Mouse (Mus musculus) telencephalon, adult 2 months (tissue): ENCODE measurements around the gene Wasf2.
A peak's percentile ranks its signal among the peaks of the same experiment; 100 is the strongest.
"Not testable (repeated sequence)": the region's sequence is repeated elsewhere in the genome, so short reads cannot be mapped to it uniquely, and the experiment has no call there.

Source experiments
- DNase-seq: peaks from one replicate; pipeline ENCODE4 v3.0.0-alpha.2; 2011; ENCODE audit warnings: low read depth, low spot score

Wasf2 gene

DNA sequence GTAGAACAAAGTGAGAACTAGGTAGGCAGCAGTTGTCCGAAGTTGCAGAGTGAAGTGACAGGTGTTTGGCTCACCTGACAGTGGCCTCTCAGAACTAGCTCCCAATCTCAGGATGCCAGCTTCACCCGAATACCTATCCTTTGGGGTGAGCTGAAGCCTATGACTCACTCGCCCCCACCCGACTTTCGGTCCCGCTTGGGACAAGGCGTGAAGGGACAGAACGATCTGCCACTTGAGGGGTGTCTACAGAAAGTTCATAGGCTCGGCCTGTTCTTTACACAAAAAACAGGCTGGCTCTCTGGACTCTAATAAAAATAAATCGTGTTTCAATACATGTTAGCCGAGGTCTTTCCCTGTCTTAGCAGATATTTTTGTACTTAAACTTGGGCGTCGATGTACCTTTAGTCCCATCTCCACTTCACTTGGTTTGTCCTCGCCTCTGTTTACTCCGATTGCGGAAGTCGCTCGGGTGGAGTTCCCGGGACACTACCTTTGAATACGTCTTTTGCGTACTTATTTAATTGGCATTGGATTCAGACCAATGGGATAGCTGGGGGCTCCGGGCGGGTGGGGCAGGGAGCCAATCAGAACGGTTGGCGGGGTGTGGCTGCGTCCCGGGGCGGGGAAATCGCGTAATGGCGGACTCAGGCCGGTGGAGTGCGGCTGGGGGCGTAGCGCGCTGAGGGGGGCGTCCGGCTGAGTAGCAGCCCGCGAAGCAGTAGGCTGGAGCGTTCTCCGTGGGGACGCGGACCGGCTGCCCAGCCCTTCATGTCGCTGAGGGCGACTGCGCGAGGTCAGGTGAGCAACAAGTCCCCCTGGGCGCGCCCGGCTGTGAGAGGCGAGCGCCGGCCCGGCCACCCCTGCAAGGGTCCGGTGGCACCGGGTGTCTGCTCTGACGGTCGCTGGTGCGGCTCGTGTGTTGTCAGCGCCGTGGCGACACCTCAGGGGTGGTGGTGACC is at the start of gene Wasf2:
TSS of gene Wasf2 (plus strand) at position 575 of the 959 bp plus-strand sequence.
- DNase-seq, result peak; percentile 92

DNA sequence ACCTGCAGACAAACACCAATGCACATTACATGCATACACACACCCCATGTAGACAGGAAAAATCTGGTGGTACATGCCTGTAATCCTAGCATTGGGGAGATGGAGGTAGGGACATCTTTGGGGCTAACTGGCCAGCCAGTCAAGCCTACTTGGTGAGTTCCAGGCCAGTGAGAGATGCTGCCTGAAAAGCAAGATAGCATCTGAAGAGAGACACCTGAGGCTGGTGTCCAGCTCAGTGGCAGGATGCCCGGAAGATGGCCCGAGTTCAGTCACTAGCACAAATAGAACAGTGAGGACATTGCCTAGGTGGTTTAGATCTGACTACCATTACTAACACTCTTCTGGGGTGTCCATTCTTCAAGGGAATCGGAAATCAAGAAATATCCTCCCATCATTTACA is 49.4 kb upstream of the Wasf2 start:
- no peak for DNase-seq

DNA sequence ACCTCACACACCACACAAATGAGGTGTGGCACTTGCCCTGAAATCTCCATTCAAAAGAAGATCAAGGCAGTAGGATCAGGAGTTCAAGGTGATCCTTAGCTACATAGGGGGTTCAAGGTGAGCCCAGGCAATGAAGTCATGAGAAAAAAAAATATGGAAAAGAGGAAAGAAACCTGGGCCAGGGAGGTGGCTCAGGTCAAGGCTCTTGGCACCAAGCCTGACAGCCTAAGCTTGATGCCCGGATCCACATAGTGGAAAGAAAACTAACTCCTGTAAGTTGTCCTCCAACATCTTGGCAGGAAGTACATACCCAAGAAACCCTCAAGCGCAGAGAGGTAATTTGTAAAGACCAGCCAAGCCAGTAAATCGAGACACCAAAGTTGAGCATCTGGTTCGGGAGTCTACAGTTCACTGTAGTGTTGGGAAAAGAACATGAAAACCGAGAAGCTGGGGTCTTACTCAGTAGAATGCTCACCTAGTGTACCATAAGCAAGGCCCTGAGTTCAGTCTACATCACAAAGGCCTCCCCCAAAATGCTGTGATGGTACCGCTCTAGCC is 48.0 kb upstream of the Wasf2 start:
- no peak for DNase-seq

DNA sequence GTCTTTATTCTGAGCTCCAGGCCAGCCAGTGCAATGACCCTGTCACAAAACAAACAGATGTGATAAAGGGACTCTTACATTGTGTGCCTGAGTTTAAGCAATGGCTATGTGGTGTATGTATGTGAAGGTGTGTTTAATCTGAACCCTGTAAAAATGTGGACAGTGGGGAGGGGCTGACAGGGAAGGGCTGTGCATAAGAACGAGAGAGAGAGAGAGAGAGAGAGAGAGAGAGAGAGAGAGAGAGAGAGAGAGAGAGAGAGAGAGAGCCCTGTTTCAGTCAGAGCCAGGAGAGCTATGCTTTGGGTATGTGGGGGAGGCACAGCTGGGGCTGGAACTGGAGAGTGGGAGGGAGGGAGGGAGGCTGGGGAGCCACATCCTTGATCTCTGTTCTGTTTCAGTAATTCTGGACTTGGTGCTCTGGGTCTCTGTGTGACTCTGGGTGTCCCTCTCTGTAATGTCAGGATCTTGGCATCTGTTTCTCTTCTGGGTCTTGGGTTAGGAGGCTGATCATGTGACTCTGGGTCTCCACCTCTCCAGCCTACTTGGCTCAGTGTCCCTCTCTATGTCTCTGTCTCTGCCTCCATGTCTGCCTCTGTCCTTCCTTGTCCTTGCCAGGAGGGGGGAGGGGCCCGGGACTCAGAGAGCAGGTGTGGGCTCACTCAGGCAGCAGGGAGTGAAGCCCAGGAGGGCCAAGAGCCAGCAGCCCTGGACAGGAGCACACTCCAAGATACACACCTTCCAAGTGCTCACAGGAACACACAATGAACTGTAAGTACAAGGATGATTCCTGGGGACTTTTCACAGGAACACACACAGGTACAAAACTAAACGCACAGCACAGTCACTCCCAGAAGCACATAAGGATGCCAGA is 46.1 kb upstream of the Wasf2 start:
- no peak for DNase-seq

DNA sequence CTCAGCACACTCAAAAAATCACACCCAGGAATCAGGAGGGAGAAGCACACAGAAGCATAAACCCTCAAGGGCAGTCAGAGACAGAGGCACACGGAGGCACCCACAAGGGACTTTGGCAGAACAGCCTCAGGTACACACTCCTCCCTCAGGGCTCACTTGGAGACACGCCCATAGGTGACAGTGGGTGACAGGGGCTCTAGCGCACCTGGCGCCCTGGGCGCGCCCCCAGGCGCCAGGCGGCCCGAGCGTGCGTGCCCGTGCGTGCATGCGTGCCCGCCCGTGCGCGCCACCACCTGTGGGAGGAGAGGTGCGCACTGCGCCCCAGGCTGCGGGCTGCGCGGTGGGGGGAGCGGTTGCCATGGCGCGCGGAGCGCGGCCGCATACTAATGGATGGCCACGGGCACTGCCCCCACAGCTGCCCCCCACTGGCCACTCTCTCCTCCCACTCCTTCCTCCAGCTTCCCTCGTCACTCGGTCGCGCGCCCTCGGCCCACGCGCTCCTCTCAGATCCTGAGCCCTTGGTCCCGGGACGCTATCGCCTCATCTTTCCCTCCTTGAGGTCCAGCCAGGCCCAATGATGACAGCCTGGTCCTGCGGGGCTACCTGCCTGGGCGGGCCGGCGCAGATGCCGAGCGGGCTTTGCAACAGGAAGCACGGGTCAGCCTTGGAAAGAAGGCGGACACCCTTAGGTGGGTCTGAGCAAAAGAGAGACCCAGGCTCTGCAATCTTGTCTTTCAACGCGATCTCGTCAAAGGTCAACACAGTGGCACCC is 45.1 kb upstream of the Wasf2 start:
- no peak for DNase-seq

DNA sequence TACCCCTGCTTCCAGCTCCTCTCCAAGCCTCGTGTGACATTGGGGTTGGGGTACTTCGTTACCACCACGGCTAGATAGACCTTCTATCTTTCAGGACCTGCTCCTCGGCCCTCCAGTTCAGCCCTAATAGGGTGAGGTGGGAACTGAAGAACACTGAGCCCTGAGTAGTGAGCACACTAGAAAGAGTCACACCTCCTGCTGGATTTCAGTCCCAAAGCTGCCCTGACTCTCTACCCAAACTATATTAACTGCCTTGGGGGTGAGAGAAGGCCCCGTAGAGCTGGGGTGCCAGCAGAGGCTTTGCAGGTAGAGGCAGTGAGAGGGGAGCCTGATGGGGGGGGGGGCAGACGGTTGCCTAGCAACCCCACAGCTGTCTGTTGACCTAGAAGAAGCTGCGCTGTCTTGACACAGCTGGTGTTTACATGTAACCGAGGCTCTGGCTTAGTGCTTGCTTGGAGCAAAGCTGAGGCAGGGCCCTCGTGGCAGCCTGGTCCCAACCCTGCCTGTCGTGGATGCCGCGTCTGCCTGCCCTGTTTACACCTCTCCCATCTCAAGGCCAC is 44.4 kb upstream of the Wasf2 start:
- no peak for DNase-seq

DNA sequence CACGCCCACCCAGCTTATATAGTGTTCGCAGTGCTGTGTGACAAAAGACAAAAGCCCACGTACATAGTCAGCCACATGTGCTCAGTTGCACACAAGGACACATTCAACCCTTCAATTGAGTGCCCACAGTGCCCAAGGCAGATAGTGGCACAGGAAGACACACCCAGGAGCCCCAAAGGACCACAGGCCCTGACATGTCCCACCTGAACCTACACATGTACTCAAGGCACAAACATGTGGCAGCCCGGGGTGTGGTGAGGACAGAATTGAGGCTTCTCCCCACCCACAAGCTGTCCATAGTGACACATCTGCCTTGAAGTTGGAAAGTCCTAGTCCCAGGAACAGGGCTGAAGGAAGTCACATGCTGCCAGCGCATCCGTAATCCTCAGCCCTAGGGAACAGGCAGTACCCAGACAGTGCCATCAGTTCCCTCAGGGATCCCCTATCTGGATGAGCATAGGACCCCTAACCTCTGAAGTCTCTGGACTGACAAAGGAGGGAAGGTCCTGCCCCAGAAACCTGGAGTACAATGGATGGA is 43.1 kb upstream of the Wasf2 start:
- no peak for DNase-seq

DNA sequence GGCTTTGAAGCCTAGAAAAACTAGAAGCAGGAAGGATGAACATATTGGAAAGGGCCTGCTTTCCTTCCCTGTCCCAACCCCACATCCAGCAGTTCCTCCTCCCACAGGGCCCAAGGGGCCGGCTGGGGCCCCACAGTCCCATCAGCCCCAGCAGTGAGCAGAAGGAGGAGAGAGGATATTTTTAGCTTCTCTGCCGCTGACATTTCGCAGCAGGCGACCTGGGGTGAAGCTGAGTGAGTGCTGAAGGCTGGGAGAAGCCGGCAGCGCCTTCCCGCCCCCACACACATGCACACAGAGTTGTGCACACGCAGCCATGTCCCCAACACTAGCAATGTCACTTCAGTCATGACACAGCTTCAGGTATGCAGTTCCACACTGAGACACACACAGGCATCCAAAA is 42.5 kb upstream of the Wasf2 start:
- DNase-seq, result no peak

DNA sequence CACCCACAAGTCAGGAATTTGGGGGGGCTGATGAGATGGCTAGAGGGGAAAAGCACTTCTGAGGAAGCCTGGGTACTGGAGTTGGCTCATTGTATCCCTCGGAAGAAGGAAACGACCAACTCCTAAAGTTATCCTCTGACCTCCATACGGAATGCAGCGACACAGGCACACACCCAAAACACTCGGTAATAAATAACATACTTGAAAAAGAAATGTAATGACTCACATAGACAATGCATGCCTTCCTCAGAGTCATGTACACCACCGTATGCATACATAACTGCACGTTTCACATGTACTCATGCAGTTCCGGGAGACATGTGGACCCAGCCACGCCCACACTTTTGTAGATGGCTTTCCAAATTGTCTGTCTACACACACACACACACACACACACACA is 41.0 kb upstream of the Wasf2 start:
- no peak for DNase-seq

DNA sequence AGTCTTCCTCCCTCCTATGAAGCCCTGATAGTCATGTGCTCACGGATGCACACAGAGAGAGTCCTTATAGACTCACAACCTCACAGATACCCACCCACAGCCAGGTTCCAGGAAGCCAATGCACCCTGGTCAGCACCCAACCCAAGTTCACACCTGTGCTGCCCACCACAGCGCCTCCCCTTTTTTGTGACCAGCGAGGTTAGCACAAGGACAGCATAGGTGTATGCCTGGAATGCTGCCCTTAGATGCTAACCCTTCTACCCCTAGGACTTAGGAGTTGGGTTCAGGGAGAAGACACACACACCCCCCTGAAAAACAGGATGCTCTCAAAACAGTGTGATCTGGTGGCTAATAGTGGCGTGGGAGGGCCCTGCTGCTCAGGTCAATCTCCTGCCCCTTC is 40.5 kb upstream of the Wasf2 start:
- no peak for DNase-seq

DNA sequence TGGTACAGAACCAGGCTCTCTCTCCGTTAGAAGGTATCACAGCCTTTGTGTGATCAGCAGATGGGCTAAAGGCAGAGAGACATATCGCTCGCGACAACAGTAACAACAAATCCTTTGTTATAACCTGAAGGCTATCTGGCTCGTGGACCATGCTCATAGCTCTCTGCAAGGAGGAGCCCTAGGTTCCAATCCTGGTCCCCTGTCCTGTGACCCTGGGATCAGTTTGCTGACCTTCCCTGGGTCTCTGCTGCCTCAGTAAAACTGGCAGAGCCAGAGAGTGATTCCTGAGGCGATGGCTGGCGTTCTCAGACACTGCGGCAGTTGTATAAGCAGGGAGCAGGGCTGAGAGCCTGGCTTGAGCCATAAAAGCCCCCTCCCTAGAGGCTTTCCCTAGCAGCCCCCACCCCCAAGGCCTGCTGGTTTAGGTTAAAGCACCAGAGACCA is 40.0 kb upstream of the Wasf2 start:
- no peak for DNase-seq

DNA sequence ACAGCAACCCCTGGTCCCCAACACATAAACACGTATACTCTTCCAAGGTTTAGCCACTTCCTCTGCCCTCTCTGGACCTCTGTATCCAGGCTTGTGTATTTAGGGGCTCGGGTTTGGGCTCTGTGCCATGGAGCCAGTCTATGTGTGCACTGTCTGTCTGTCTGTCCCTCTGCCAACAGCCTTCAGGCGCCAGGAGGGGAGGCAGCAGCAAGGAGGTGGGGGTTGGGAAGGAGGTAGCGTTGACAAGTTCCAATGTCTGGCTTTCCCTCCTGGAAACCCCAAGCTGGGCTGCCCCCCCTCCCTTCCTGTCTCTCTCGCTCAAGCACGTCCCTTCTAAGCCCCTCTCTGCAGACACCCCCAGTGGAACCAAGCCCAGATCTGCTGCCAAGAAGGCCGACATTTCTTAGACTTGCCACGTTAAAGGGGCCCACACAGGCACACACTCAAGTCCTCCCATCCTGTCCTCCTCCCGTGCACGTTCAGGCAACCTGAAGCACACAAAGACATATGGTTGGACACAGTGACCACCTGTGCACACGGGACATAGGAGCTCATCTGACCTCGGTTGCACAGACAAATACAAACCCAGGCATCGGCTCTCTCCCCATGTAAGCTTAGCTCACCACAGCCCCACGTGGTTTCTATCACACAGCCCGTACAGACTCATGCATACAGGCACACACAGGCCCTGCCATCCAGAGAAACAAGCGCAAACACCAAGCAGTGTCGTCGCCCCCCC is 39.4 kb upstream of the Wasf2 start:
- DNase-seq, result no peak

DNA sequence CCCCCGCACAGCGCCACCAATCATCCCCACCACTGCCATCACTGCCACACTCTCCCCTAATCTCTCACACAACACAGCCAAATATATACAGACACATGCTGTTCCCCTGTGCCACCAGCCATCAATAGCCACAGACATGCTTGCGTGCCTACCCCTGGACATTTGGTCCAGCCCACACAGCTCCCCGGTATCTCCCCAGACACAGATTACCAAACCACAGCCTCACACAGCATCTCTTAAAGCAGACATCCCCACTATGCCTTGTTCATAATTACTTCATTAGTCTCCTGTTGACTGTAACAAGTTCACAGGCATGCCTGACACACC is 38.9 kb upstream of the Wasf2 start:
- no peak for DNase-seq

DNA sequence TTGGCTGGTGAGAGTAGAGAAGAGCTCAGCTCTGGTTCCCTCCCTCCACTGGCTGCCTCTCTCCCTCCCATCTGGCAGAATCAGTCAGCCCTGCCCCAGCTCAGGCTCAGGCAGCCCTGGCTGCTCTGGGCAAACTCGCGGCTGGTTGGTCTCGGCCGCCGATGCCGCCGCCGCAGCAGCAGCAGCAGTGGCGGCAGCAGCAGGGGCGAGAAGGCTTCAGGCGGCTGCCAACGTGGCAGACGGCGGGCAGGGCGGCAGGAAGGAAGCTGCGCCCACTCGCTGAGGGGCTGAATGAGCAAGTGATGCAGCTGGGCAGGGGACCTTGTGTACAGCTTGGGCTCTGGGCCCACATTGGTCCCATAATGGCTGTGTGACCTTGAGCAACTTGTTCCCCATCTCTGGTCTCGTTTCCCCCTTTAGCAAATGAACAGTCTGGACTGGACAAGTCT is 37.8 kb upstream of the Wasf2 start:
- DNase-seq, result no peak

DNA sequence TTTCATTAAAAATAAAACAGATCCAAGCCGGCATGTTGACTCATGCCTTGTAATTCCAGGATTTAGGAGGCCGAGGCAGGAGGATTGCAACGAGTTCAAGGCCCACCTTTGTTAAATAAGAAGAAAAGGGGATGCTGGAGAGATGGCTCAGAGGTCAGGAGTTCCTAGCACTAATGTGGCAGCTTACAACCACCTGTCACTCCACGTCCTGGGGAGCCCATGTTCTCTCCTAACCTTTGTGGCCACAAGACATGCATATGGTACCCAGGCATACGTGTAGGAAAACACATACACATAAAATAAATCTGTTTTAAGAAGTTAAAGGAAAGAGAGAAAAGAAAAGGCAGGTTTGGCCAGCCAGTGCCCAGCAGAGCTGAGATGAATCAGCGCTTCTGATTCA is 37.2 kb upstream of the Wasf2 start:
- DNase-seq, result no peak

DNA sequence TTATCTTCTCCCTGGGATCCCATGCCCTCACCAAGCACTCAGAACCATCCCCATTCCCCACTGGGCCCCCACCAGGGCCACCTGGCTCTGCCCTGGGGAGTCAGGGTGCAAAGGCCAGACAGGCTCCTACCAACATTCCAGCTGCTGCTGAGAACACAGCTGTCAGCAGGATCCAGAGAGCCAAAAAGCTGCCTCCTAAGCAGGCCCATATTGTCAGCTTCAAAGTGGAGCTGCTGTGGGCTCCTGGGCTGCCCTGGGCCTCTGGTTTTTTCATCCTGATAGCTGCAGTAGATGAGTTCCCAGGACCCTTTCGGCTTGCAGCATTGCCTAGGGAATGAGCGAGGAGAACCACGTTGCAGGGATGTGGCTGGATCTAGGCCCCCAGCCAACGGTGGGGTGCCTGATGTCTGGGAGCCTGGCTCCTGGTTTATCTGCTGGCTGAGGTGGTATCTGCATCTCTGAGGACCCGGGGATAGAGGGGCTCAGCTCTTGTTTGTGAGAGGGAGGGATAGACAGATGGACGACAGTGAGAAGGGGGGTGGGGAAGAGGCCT is 36.7 kb upstream of the Wasf2 start:
- DNase-seq, result no peak

DNA sequence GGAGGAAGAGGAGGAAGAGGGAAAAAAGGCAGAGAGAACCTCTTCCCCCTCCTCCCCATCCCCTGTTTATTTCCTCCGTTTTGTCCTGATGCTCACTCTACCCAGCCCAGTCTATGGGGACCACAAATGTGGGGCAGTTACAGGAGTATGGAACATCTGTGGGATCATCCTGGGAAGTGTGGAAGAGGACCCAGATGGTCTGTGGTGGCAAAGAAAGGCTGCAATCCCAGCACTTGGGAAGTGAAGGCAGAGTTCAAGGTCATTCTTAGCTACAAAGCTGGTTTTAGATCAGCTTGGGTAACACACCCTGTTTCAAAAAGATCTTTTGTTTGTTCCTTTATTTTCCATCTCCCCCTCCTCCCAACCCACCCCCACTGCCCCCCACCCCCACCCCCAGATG is 36.0 kb upstream of the Wasf2 start:
- no peak for DNase-seq

DNA sequence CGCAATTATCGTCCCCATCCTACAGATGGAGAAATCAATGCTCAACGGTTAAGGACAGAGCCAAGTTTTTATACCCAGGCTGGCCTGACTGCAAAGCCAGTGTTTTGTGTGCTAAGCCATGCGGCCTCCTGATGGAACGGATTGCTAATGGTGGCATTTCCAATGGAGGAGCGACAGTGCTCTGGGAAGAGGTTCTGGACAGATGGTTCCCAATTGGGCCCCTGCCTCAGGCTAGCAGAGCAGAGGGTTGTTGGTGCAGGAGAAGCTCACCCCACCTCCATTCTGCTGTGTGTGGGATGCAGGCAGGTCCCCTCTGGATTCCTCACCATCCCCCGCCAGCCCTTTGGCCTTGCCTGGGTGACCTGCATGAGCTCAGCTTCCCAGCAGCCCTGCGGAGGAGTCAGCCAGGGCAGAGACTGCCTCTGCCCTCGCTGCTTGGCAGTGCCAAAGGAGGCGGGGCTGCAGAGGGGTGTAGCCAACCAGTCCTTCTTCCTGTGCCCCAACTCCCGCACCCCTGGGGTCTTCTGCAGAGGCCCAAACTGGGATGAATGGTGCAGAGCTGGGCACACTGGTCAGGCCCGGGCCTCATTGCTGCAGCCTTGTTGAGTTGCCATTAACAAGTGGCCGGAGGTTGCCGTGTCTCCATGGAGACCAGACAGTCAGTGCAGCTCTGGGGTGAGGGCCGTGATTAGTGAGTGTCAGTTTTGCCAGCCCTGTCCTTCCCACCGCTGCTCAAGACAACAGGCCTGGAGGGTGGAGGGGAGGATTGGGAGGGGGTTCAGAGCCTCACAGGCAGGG is 35.2 kb upstream of the Wasf2 start:
- no peak for DNase-seq

DNA sequence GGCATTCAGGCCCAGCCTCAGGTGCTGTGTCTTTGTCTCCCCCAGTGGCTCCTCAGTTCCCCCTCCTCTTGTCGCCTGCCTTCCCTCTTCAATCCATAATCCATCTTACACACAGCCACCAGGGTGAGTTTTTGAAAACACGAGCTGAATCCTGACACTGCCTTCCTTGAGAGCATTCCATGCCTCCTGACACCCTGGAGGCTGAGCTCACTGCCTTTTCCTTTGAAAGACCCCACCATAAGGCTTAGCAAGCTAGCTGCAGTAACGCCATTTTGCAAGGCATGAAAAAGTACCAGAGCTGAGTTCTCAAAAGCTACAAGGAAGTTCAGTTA is 34.6 kb upstream of the Wasf2 start:
- not testable (repeated sequence) for DNase-seq
